Mouse (Mus musculus): ENCODE results near the gene Vsx2.

Gene Vsx2

GRCm38 (mm10) chr12:84571466-84572340, 2.1 kb downstream of the Vsx2 start:
- in situ Hi-C loops (cut with MboI; ENCODE audit: unreplicated experiment in 2 of 2), result no loop called here

- in situ Hi-C loops (cut with MboI; ENCODE audit: unreplicated experiment in 2 of 2), result no loop called here
Observed at GRCm38 (mm10) chr12:84572341-84572720, 2.8 kb downstream of the Vsx2 start.

GRCm38 (mm10) chr12:84573094-84573493, 3.5 kb downstream of the Vsx2 start:
- in situ Hi-C loops (cut with MboI; ENCODE audit: unreplicated experiment in 2 of 2), result no loop called here

- in situ Hi-C loops (cut with MboI; ENCODE audit: unreplicated experiment in 2 of 2), result loop anchor here in 1 of 2 experiments (25.0 kb wide), 1 partner anchor 416 kb away; no protein-coding TSS in a partner anchor
Observed at GRCm38 (mm10) chr12:84577768-84578439, 8.3 kb downstream of the Vsx2 start.

GRCm38 (mm10) chr12:84578440-84578770, 8.8 kb downstream of the Vsx2 start:
- in situ Hi-C loops (cut with MboI; ENCODE audit: unreplicated experiment in 2 of 2), result loop anchor here in 1 of 2 experiments (25.0 kb wide), 1 partner anchor 416 kb away; no protein-coding TSS in a partner anchor

- in situ Hi-C loops (cut with MboI; ENCODE audit: unreplicated experiment in 2 of 2), result loop anchor here (10.0 to 25.0 kb wide), 2 partner anchors 236 to 419 kb away; no protein-coding TSS in a partner anchor
Observed at GRCm38 (mm10) chr12:84581285-84581684, 11.7 kb downstream of the Vsx2 start.

- in situ Hi-C loops (cut with MboI; ENCODE audit: unreplicated experiment in 2 of 2), result loop anchor here (5.0 to 25.0 kb wide), 4 partner anchors 48 to 428 kb away; no protein-coding TSS in a partner anchor
Observed at GRCm38 (mm10) chr12:84589825-84590761, 20.5 kb downstream of the Vsx2 start.

- in situ Hi-C loops (cut with MboI; ENCODE audit: unreplicated experiment in 2 of 2), result loop anchor here in 1 of 2 experiments (25.0 kb wide), 1 partner anchor 436 kb away; no protein-coding TSS in a partner anchor
Observed at GRCm38 (mm10) chr12:84598324-84598723, 28.8 kb downstream of the Vsx2 start.

- in situ Hi-C loops (cut with MboI; ENCODE audit: unreplicated experiment in 2 of 2), result no loop called here
Observed at GRCm38 (mm10) chr12:84604001-84604400, 34.4 kb downstream of the Vsx2 start.

- in situ Hi-C loops (cut with MboI; ENCODE audit: unreplicated experiment in 2 of 2), result no loop called here
Observed at GRCm38 (mm10) chr12:84605860-84606259, 36.3 kb downstream of the Vsx2 start.

GRCm38 (mm10) chr12:84611718-84612117, 42.2 kb downstream of the Vsx2 start:
- in situ Hi-C loops (cut with MboI; ENCODE audit: unreplicated experiment in 2 of 2), result no loop called here

- in situ Hi-C loops (cut with MboI; ENCODE audit: unreplicated experiment in 2 of 2), result no loop called here
Observed at GRCm38 (mm10) chr12:84612518-84612917, 43.0 kb downstream of the Vsx2 start.

- in situ Hi-C loops (cut with MboI; ENCODE audit: unreplicated experiment in 2 of 2), result no loop called here
Observed at GRCm38 (mm10) chr12:84614001-84614400, 44.4 kb downstream of the Vsx2 start.

GRCm38 (mm10) chr12:84614524-84614923, 45.0 kb downstream of the Vsx2 start:
- in situ Hi-C loops (cut with MboI; ENCODE audit: unreplicated experiment in 2 of 2), result no loop called here

- in situ Hi-C loops (cut with MboI; ENCODE audit: unreplicated experiment in 2 of 2), result no loop called here
Observed at GRCm38 (mm10) chr12:84616977-84617630, 47.5 kb downstream of the Vsx2 start, which contains the start of gene Abcd4. Gene Abcd4 (minus strand): TSS chr12:84617413.

- in situ Hi-C loops (cut with MboI; ENCODE audit: unreplicated experiment in 2 of 2), result no loop called here
Observed at GRCm38 (mm10) chr12:84617663-84618062, 48.1 kb downstream of the Vsx2 start.

- in situ Hi-C loops (cut with MboI; ENCODE audit: unreplicated experiment in 2 of 2), result no loop called here
Observed at GRCm38 (mm10) chr12:84620975-84621374, 51.4 kb downstream of the Vsx2 start.

GRCm38 (mm10) chr12:84624601-84625000, 55.0 kb downstream of the Vsx2 start:
- in situ Hi-C loops (cut with MboI; ENCODE audit: unreplicated experiment in 2 of 2), result no loop called here

GRCm38 (mm10) chr12:84625116-84625515, 55.6 kb downstream of the Vsx2 start:
- in situ Hi-C loops (cut with MboI; ENCODE audit: unreplicated experiment in 2 of 2), result loop anchor here in 1 of 2 experiments (25.0 kb wide), 1 partner anchor 687 kb away; no protein-coding TSS in a partner anchor

- in situ Hi-C loops (cut with MboI; ENCODE audit: unreplicated experiment in 2 of 2), result loop anchor here in 1 of 2 experiments (25.0 kb wide), 1 partner anchor 680 kb away; no protein-coding TSS in a partner anchor
Observed at GRCm38 (mm10) chr12:84631867-84632266, 62.3 kb downstream of the Vsx2 start.

Data from v-Abl transformed pro-B cells (cell line).